Mouse (Mus musculus): Measurements from ENCODE around the gene Cth.

Gene Cth

DNA sequence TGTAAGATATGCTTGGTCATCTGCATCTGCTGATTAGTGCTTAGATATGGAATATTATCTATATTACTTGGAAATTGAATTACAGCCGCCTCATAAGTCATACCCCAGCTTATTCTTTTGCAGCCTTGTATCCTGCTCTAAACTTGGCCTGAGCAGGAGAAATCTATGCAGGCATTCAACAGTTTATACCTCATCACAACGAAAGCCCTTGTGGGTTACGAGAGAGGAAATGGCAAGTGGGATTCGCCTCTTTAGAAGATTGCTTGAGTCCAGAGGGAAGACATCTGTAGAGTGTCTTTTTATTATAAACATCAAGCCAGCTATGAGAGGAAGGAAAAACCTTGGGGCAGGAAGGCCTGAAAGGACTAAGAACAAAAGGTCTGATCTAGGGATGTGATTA is 52.0 kb downstream of the Cth start:
- ChIA-PET CTCF (no interaction called here), POLR2A (interaction anchor here in 1 of 4 experiments (1.4 kb wide), 1 partner anchor 51 kb away, joined by 3 read pairs; no protein-coding TSS in a partner anchor)

DNA sequence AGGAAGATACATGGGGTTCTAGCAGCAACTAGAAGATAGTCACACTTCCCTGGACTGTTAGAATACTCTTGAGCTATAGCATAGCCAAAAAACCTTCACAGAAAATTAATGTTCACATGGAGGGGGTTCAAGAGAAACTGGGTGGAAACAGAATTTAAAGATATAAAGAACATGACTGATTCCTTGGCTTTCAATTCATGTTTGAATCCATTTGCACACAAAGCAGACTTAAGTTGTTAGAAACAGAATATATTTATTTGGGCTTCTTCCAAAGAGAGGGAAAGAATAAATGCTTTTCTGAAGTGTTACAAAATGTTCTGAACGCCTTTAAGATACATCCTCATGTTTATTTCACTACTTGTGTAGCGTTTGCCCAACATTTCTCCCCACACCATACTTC is 57.0 kb downstream of the Cth start:
- CTCF ChIA-PET: no interaction called here

GRCm38 (mm10) chr3:157866251-157866650 is 58.6 kb downstream of the Cth start:
- ChIA-PET POLR2A (no interaction called here), CTCF (no interaction called here)

More for the DNA sequence above, 57.0 kb downstream of the Cth start:
- POLR2A ChIA-PET: no interaction called here

DNA sequence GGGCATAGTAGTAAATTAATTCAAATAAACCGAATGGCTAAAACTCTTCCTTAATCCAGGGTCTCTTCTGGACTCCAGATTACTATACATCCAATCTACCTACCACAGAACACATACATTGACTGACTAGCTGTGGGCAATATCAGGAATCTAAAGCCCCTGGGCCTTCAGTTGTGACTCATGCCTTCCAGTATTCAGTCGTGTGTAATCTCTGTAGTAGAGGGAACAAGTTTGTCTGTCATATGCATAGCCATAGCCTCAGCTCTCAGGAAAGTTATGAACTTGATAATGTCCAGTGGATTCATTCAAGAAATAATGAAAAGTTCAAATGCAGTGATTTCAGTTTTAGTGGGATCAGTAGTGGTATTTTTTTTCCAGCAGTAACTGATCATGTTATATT is 59.0 kb downstream of the Cth start:
- ChIA-PET CTCF (no interaction called here), POLR2A (no interaction called here)

DNA sequence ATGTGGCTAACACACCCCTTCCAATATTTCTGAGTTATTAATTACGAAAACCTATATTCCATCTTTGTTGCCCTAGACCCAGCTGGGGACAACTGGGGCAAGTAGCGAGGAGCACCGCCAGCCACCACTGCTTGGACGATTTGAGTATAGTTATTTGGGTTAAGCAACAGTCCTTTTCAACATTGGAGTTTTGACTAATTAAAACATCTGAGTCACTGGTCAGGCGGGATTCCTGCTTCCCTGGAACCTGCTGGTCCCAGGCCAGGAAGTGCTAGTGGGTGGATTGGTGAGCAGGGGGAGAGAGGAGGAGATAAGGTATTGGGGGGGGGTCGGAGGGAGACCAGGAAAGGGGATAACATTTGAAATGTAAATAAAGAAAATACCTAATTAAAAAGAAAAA is 59.4 kb downstream of the Cth start:
- ChIA-PET CTCF (no interaction called here), POLR2A (no interaction called here)

DNA sequence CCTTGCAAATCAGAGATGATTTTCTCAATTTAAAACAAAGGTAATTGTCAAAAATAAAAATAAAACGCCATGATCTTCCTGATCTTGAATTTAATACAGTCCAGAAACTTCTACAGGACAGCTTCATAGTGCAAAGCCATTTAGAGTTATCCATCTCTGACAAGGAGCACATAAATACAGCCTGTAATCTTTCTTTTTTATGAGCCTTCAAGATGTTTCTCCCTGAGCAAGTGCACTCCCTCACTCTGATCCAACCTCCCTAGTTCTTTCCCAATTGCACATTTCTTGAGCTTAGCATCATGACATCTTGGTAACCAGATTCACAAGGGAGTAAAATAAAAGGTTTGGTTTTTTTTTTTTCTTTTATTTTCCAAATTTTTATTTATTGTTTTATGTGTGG is 72.1 kb downstream of the Cth start:
- ChIA-PET CTCF (interaction anchor here in 2 of 4 experiments (0.7 to 0.8 kb wide), 3 partner anchors 156 to 329 kb away, joined by 3 to 7 read pairs (median 4); no protein-coding TSS in a partner anchor), POLR2A (no interaction called here)

DNA sequence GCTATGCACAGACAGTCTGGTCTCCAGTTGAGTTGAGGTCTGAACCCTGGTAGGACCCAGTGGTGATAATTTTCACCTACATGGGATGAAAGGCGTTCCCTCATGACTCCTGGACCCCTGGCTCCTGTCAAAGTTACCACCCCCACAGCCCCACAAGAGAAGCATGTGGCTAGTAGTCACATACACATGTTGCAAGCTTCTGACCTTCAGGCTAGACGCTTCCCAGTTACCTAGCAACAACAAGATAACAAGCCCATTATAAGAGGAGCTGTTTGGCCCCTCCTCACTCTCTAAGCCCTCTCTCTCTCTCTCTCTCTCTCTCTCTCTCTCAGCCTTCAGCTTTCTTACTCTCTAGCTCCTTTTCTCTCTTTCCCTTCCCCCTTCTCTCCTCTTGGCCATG is 76.4 kb downstream of the Cth start:
- ChIA-PET POLR2A (interaction anchor here in 1 of 4 experiments (0.6 to 0.7 kb wide), 3 partner anchors 155 to 637 kb away, joined by 3 to 6 read pairs (median 3); no protein-coding TSS in a partner anchor), CTCF (interaction anchor here in 2 of 4 experiments (0.6 to 0.7 kb wide), 2 partner anchors 276 to 284 kb away, joined by 4 to 5 read pairs; no protein-coding TSS in a partner anchor)

- ChIA-PET POLR2A (interaction anchor here in 1 of 4 experiments (0.6 to 0.7 kb wide), 2 partner anchors 228 to 636 kb away, joined by 3 to 6 read pairs; no protein-coding TSS in a partner anchor), CTCF (interaction anchor here in 1 of 4 experiments (0.7 kb wide), 1 partner anchor 277 kb away, joined by 5 read pairs; no protein-coding TSS in a partner anchor)
Measured at GRCm38 (mm10) chr3:157847338-157848284, 77.3 kb downstream of the Cth start.

Data from embryonic stem cell, embryonic (primary cell).